Mouse (Mus musculus) midbrain, embryonic 14.5 days (tissue): ENCODE results near the gene 1110017D15Rik. TPM values are rescaled to one million over a fixed set of nuclear protein-coding genes. Genes with fewer than 3 reads are reported as not detected.

Source experiments
- ATAC-seq: fragments of 200-750 bp; cut with Nextera tagmentation; 2 replicates; pipeline ENCODE4 v1.8.0; 2017; ENCODE audit warnings: moderate number of reproducible peaks, moderate library complexity; ENCODE audit not compliant: low FRiP score, low TSS enrichment
- DNase-seq: peaks from one replicate; pipeline ENCODE4 v3.0.0-alpha.2; 2015
- H3K27ac ChIP-seq: fragments of 300-500 bp; sonication (generic); replicated peaks from 2 replicates; pipeline ENCODE4 v1.5.1; 2014; ENCODE audit warnings: mild to moderate bottlenecking, low read depth, low read length, moderate library complexity
- H3K27me3 ChIP-seq: fragments of 300-500 bp; sonication (generic); 2 replicates; pipeline ENCODE4 v1.6.1; 2014; ENCODE audit warnings: low read length, control low read depth, mixed read lengths; ENCODE audit not compliant: control insufficient read depth, insufficient read depth
- H3K36me3 ChIP-seq: fragments of 300-500 bp; sonication (generic); 2 replicates; pipeline ENCODE4 v1.6.1; 2014; ENCODE audit warnings: low read length, control low read depth; ENCODE audit not compliant: control insufficient read depth, insufficient read depth
- H3K4me1 ChIP-seq: fragments of 300-500 bp; sonication (generic); 2 replicates; pipeline ENCODE4 v1.6.1; 2014; ENCODE audit warnings: mild to moderate bottlenecking, antibody characterized with exemption, low read length, control low read depth; ENCODE audit not compliant: control insufficient read depth, insufficient read depth
- H3K4me2 ChIP-seq: fragments of 300-500 bp; sonication (generic); 2 replicates; pipeline ENCODE4 v1.6.1; 2014; ENCODE audit warnings: mild to moderate bottlenecking, low read length, moderate library complexity
- H3K4me3 ChIP-seq: fragments of 300-500 bp; sonication (generic); replicated peaks from 2 replicates; pipeline ENCODE4 v1.5.1; 2014; ENCODE audit warnings: low read depth, low read length
- H3K9ac ChIP-seq: fragments of 300-500 bp; sonication (generic); replicated peaks from 2 replicates; pipeline ENCODE4 v1.6.1; 2014; ENCODE audit warnings: mild to moderate bottlenecking, low read length, moderate library complexity
- H3K9me3 ChIP-seq: fragments of 300-500 bp; sonication (generic); 2 replicates; pipeline ENCODE4 v1.6.1; 2016; ENCODE audit warnings: low read length, control low read depth, mixed read lengths; ENCODE audit not compliant: control insufficient read depth
- WGBS: fragments of 180-500 bp; shearing (Covaris S2); extraction: QIAGEN DNeasy Blood & Tissue Kit; methylation state at CpG from one replicate; pipeline ENCODE4 v1.1.7; 2014; 5-methylcytosine and 5-hydroxymethylcytosine counted together
- polyA plus RNA-seq: library from polyadenylated mRNA; unstranded; fragments of >200 nt; fragmentation: Nextera tagmentation; extraction: Ambion mirVana; gene quantifications from 2 replicates; pipeline ENCODE4 v1.2.1, GENCODE M21; 2014

The 1110017D15Rik gene
- polyA plus RNA-seq, 1 experiment from 2014 or later: 13.2 TPM

DNA sequence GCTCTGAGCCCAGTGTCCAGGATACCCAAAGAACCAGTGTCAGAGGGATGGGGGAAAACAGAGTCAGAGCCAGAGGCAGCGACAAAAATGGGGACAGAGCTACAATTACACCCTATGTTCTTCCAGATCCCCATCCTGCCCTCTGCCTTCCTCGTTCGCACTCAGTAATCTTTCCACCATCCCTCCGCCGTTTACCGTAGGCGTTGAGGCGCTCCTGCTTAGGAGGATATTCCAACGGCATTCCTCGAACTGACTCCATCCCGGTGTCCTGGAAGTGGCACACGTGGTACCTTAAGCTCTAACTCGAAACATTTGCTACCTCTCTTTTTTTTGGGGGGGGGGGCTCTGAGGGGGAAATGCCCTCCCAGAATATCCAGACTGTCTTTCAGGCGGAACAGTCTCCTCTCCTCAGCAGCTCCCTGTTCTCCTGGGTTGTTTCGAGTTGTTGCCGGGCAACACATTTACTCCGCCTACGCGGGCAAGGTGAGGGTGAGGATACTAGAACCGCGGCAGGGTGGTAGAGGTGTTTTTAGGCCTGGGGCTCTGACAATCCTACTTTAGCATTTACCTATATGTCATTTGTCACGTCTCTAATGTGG, 9.7 kb downstream of the 1110017D15Rik start:
- H3K27ac ChIP-seq: peak overlapping the region; percentile 68
- H3K4me3 ChIP-seq: peak overlapping the region; percentile 46
- H3K36me3 ChIP-seq: no peaks in the 10 kb centered on the region
- peak overlapping the region; percentile 69 for H3K9ac ChIP-seq
- H3K4me2 ChIP-seq: peak overlapping the region; percentile 84
- ATAC-seq (no peak; the same call in 1 of the 2 replicates), DNase-seq (peak; percentile 69)
- 2% methylated on average over 22 of the region's 22 CpGs for WGBS
- peaks cover 12% of the 10 kb centered on the region for H3K4me1 ChIP-seq
- peaks cover 9% of the 10 kb centered on the region; the same call in 1 of the 2 replicates for H3K27me3 ChIP-seq
- H3K9me3 ChIP-seq: no peaks in the 10 kb centered on the region

DNA sequence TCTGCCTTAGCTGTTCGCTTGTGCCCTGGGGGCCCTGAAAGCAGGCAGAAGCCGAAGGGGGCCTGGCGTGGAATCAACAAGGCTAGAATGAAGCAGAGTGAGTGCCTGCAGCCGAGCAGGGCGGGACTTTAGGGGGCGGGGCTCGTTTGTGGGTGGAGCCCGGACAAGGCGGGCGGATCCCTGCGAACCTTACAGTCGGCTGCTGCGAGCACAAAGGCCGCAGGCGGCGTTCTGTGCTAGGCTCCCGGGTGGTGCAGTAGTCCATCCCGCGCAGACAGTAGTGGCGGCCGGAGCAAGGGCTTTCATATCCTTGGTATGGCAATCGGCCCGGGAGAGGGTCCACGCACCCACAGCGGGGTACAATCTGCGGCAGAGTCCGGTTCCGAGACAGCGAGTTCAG, 10.2 kb downstream of the 1110017D15Rik start:
- WGBS: 0% methylated on average over 29 of the region's 29 CpGs
- DNase-seq (peak; percentile 90), ATAC-seq (peak; percentile 75)
- Histone ChIP-seq H3K36me3 (no peaks in the 10 kb centered on the region), H3K4me2 (peak overlapping the region; percentile 84), H3K4me3 (peak overlapping the region; percentile 46), H3K4me1 (peaks cover 17% of the 10 kb centered on the region), H3K27ac (peak overlapping the region; percentile 68), H3K27me3 (peaks cover 9% of the 10 kb centered on the region; the same call in 1 of the 2 replicates), H3K9ac (peak overlapping the region; percentile 69), H3K9me3 (no peaks in the 10 kb centered on the region)

GRCm38 (mm10) chr4:41506156-41506555, 11.0 kb downstream of the 1110017D15Rik start:
- peak; percentile 71 for DNase-seq
- Histone ChIP-seq H3K9ac (no peak overlapping the region), H3K27ac (no peak overlapping the region), H3K4me2 (peak overlapping the region; percentile 84; the same call in 1 of the 2 replicates), H3K4me1 (peaks cover 20% of the 10 kb centered on the region), H3K36me3 (no peaks in the 10 kb centered on the region), H3K27me3 (peaks cover 15% of the 10 kb centered on the region; the same call in 1 of the 2 replicates), H3K9me3 (no peaks in the 10 kb centered on the region), H3K4me3 (no peak overlapping the region)
- 6% methylated on average over 13 of the region's 13 CpGs for WGBS
- ATAC-seq: no peak

- ATAC-seq (no peak), DNase-seq (no peak)
- Histone ChIP-seq H3K27ac (no peak overlapping the region), H3K4me3 (no peak overlapping the region), H3K9me3 (no peaks in the 10 kb centered on the region), H3K4me2 (no peak overlapping the region), H3K27me3 (peaks cover 25% of the 10 kb centered on the region), H3K36me3 (no peaks in the 10 kb centered on the region), H3K9ac (no peak overlapping the region), H3K4me1 (peaks cover 23% of the 10 kb centered on the region)
- 53% methylated on average over 11 of the region's 11 CpGs for WGBS
These were observed 12.0 kb downstream of the 1110017D15Rik start for GRCm38 (mm10) chr4:41505131-41505551.

DNA sequence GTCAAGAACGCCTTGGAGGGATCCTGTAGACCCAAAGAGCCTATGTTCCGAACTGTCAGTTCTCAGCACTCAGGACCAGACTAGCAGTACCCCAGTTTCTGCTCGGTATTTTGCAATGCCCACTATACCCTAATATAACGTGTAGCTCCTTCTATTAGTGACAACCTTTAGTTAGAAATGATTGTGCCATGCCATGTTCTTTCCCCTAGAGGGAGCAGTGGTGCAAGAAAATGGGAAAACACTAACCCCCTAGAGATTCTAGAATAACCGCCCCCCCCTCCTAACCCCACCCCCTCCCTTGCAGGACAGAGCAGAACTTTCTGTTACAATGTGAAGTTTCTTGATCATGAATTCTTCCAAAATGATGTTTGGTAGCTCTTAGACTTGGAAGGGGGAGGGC, 12.8 kb downstream of the 1110017D15Rik start:
- 83% methylated on average over 5 of the region's 5 CpGs for WGBS
- Histone ChIP-seq H3K27ac (no peak overlapping the region), H3K9ac (no peak overlapping the region), H3K27me3 (peaks cover 33% of the 10 kb centered on the region), H3K9me3 (no peaks in the 10 kb centered on the region), H3K4me2 (no peak overlapping the region), H3K36me3 (no peaks in the 10 kb centered on the region), H3K4me3 (no peak overlapping the region), H3K4me1 (peaks cover 23% of the 10 kb centered on the region)
- ATAC-seq (no peak), DNase-seq (no peak)

GRCm38 (mm10) chr4:41502986-41503412, 14.1 kb downstream of the 1110017D15Rik start, which contains the start of gene AI464131:
AI464131 (minus strand) TSS chr4:41503076.
- peak; percentile 90 for ATAC-seq

GRCm38 (mm10) chr4:41502171-41502940, 14.8 kb downstream of the 1110017D15Rik start:
- 5% methylated on average over 20 of the region's 20 CpGs for WGBS
- H3K36me3 ChIP-seq: no peaks in the 10 kb centered on the region
- DNase-seq: peak; percentile 62
- H3K9me3 ChIP-seq: no peaks in the 10 kb centered on the region
- ATAC-seq: peak; percentile 31; the same call in 1 of the 2 replicates
- H3K4me1 ChIP-seq: peaks cover 34% of the 10 kb centered on the region
- H3K27ac ChIP-seq: 0 out of 2 replicates have a peak overlapping the region, but pooled peaks have one; percentile 27
- peak overlapping the region; percentile 20; the same call in 1 of the 2 replicates for H3K9ac ChIP-seq
- peaks cover 43% of the 10 kb centered on the region for H3K27me3 ChIP-seq
- peak overlapping the region; percentile 56 for H3K4me2 ChIP-seq
- H3K4me3 ChIP-seq: peak overlapping the region; percentile 27

More at GRCm38 (mm10) chr4:41502986-41503412, 14.1 kb downstream of the 1110017D15Rik start, which contains the start of gene AI464131:
- H3K9ac ChIP-seq: peak within 1 kb of the TSS; percentile 20; the same call in 1 of the 2 replicates
- peak within 1 kb of the TSS; percentile 27; the same call in 1 of the 2 replicates for H3K27ac ChIP-seq
- H3K4me3 ChIP-seq: peak within 1 kb of the TSS; percentile 27
- H3K36me3 ChIP-seq: no peaks in the 10 kb centered on the region
- WGBS: 1% methylated on average over 18 of the region's 18 CpGs
- H3K4me1 ChIP-seq: peaks cover 30% of the 10 kb centered on the region
- H3K27me3 ChIP-seq: peaks cover 38% of the 10 kb centered on the region
- H3K4me2 ChIP-seq: peak within 1 kb of the TSS; percentile 56
- DNase-seq: peak; percentile 96
- no peaks in the 10 kb centered on the region for H3K9me3 ChIP-seq

GRCm38 (mm10) chr4:41500787-41501186, 16.3 kb downstream of the 1110017D15Rik start:
- ATAC-seq: no peak
- 81% methylated on average over 4 of the region's 4 CpGs for WGBS

More at GRCm38 (mm10) chr4:41500787-41501186, 16.3 kb downstream of the 1110017D15Rik start:
- no peaks in the 10 kb centered on the region for H3K9me3 ChIP-seq
- no peak overlapping the region for H3K27ac ChIP-seq
- H3K4me2 ChIP-seq: no peak overlapping the region
- no peak overlapping the region for H3K4me3 ChIP-seq
- peaks cover 53% of the 10 kb centered on the region for H3K27me3 ChIP-seq
- DNase-seq: no peak
- peaks cover 31% of the 10 kb centered on the region for H3K4me1 ChIP-seq
- no peaks in the 10 kb centered on the region for H3K36me3 ChIP-seq
- no peak overlapping the region for H3K9ac ChIP-seq
